Mouse (Mus musculus) liver, adult 2 months (tissue): Measurements from ENCODE around the gene Apol7b.
"Not testable (repeated sequence)": the region's sequence is repeated elsewhere in the genome, so short reads cannot be mapped to it uniquely, and the experiment has no call there.

ENCODE experiments used
- CTCF ChIP-seq: fragments of 200-500 bp; IDR thresholded peaks from 2 replicates; pipeline ENCODE4 v1.5.1; 2011; ENCODE audit warnings: low read depth, low read length, control low read depth
- POLR2A ChIP-seq: fragments of 200-500 bp; IDR thresholded peaks from 2 replicates; pipeline ENCODE4 v1.6.1; 2011; ENCODE audit warnings: low read length, control low read depth; ENCODE audit not compliant: insufficient read depth; ENCODE audit errors: extremely low read depth

DNA sequence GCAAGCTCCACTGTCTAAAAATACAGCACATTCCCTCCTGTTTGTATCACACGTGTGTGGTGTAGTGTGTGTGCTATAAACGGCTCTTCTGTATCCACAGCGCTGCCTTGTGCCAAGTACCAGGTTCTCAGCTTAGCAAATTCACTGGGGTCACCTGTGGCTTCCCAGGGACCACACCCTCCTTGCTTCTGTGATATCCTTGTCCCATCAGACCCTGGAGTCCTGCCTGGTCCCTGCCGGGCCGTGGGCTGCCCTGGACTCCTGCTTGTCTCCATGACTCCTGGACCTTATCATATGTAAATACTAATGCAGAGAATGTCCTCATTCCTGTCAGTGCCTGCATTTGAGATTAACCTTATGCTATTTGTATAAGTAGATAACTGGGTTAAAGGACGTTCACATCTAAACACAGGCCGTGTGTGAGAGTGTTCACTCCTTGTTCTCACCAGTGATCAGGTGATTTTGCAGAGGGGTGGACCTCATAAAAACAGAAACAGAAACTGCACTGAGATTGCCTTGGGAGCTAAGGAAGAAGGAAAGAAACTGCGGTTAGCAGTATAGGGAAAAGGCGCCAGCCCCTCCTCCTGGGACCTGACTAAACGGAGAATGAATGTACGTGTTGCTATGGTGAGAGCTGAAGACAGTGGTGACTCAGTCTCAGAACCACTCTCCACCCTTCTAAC, 49.7 kb downstream of the Apol7b start:
- not testable (repeated sequence) for TF ChIP-seq CTCF, POLR2A
